Mouse (Mus musculus): ENCODE results near the gene Vps52. TPM values are rescaled to one million over a fixed set of nuclear protein-coding genes. Genes with fewer than 3 reads are reported as not detected.

The Vps52 gene
- polyA plus RNA-seq, 1 experiment from 2014 or later = 51.3 TPM

DNA sequence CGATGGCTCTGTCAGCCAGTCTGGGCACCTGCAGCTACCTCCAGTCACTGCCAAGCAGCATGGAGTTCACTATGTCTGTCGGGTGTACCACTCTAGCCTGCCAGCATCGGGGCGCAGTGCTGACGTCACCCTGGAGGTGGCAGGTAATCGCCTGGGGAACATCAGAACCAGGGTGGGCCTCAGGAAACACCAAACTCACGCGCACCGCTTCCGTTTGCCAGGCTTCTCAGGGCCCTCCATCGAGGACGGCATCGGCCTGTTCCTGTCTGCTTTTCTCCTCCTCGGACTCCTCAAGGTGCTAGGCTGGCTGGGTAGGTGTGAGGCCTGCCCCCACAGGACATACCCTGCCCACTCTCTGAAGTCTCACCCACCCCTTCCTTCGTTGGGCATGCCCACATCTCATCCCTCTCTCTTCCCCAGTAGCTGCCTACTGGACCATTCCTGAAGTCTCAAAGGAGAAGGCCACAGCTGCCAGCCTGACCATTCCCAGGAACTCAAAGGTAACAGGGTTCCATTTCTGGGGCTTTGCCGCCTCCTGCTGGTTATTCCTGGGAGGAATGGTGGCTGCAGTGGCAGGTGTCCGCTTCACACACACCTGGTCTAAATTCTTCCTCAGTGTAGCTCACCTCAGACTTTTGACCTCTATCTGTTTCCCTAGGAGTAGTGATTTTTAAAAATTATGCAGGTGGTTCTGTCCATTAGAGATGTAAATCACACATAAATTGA, 29.2 kb upstream of the Vps52 start:
- 73% methylated on average over 17 of the region's 17 CpGs for WGBS
- peak overlapping the region; percentile 14; the same call in 1 of the 2 replicates for H3K4me3 ChIP-seq
- H3K27me3 ChIP-seq (ENCODE audit: poor library complexity, severe bottlenecking) = peaks cover 3% of the 10 kb centered on the region; the same call in 1 of the 2 replicates
- H3K27ac ChIP-seq = no peak overlapping the region
- no peaks in the 10 kb centered on the region for H3K9me3 ChIP-seq
- peaks cover 37% of the 10 kb centered on the region for H3K4me1 ChIP-seq
- peaks cover 28% of the 10 kb centered on the region for H3K36me3 ChIP-seq (replicated peaks)
- DNase-seq (ENCODE audit: extremely low spot score, low spot score) = no peak

DNA sequence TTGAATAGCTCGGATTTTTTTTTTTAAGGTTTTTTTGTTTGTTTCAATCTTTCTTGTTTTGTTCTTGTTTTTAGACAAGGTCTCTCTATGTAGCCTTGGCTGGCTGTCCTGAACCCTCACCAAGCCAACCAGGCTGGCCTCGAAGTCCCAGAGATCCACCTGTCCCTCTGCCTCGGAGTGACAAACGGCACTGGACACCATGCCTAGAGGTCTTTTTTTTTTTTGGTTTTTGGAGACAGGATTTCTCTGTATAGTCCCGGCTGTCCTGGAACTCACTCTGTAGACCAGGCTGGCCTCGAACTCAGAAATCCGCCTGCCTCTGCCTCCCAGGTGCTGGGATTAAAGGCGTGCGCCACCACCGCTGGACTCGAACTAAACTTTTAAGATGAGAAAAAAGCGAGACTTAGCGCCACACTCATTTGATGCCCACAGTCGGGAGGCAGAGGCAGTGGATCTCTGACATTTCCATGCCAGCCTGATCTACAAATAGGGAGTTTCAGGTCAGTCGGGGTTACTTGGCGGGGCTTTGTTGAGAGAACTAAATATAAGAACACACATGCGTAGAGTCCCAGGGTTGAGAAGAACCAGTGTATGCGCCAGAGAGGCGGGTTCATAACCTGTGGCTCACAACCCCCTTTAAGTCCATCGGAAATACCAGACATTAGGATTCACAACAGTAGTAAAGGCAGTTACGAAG, 27.2 kb upstream of the Vps52 start:
- WGBS = 68% methylated on average over 21 of the region's 21 CpGs
- Histone ChIP-seq H3K27me3 (ENCODE audit: poor library complexity, severe bottlenecking) (peaks cover 4% of the 10 kb centered on the region; the same call in 1 of the 2 replicates), H3K27ac (peak overlapping the region; percentile 92), H3K9me3 (no peaks in the 10 kb centered on the region), H3K4me1 (peaks cover 51% of the 10 kb centered on the region), H3K36me3 (replicated peaks) (peaks cover 44% of the 10 kb centered on the region), H3K4me3 (peak overlapping the region; percentile 98)
- DNase-seq (ENCODE audit: extremely low spot score, low spot score) = no peak

DNA sequence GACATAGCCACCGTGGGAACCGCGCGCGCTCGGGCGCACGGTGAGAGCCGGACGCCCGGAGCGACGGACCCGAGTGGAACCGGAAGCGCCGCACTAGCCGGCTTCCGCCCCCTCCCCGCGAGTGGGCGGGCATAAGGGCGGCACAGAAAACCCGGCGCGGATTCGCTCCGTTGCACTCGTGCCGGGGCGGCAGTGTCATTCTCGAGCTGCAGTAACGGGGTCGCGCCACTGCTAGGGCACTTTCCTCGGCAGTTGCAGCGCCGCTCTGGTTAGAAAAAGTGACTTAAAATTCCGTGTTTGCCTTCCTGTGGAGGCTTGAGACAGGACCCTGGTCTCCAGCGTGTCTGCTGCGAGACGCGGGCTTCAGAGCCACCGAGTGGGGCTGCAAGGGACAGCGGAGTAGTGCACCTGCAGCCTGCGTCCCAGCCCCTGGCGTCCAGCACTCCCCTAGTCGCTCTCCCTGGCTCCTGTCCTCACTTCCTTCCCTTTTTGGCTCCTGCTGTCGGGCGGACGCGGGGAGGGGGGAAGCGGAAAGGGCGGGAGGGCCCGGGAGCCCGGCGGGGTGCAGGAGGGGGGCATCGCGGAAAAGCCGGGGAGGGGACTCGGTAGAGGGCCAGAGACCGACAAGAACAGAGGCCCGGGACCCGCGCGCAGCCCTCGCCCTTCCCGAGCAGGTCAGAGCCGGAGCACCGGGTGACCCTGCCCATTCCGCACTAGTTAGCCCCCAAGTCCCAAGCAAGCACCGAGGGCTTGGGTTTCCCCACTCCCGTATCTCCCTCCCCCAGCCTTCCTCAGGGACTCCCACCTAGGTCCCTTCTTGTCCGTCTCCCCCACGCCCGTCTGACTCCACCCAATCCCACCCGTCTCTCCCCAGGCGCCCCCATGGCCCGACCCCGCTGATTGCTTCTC, 26.0 kb upstream of the Vps52 start, which contains the start of gene Rgl2:
TSS of gene Rgl2 (plus strand) at position 173 of the 909 bp plus-strand sequence.
- no peaks in the 10 kb centered on the region for H3K9me3 ChIP-seq
- peak; percentile 93 for DNase-seq (ENCODE audit: extremely low spot score, low spot score)
- peak within 1 kb of the TSS; percentile 92 for H3K27ac ChIP-seq
- peaks cover 56% of the 10 kb centered on the region for H3K36me3 ChIP-seq (replicated peaks)
- H3K4me1 ChIP-seq = peaks cover 51% of the 10 kb centered on the region
- peak within 1 kb of the TSS; percentile 98 for H3K4me3 ChIP-seq
- under 1% methylated on average over 80 of the region's 80 CpGs for WGBS
- H3K27me3 ChIP-seq (ENCODE audit: poor library complexity, severe bottlenecking) = peaks cover 4% of the 10 kb centered on the region; the same call in 1 of the 2 replicates

DNA sequence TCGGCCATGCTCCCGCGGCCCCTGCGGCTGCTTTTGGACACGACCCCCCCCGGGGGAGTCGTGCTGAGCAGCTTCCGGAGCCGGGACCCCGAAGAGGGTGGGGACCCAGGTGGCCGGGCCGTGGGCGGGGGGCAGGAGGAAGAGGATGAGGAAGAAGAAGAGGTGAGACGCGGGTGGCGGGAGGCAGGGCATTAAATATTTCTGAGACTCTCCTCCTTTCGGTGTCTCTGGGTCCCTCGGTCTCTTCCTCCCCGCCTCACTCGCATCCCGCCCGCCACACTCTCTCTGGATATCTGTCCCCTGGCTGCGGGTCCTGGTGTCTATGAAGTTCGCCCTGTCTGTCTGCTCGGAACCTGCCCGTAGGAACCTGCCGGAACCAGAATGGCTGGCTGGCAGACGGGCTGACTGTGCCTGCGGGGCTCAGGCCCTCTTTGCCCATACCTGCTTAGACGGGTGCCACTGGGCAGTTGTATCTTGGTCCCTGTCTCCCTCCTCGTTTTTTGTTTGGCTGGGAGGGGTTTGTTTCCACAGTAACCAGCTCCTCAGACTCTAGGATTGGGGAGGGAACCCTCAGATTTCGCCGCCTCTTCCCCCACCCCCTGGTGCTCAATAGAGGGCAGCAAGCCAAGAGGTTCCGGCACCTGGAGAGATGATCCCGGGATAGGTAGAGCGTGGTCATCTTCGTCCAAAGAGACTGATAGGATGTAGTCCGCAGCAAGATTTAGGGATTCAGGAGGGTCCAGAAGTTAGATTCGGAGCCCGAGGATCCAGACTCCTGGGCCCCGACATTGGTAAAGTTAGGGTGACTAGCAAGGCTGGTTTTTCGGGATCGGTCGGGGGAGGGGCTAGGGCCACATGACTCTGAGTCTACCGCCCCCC, 25.1 kb upstream of the Vps52 start:
- Histone ChIP-seq H3K9me3 (no peaks in the 10 kb centered on the region), H3K4me1 (peaks cover 49% of the 10 kb centered on the region), H3K36me3 (replicated peaks) (peaks cover 57% of the 10 kb centered on the region), H3K4me3 (peak overlapping the region; percentile 98), H3K27ac (peak overlapping the region; percentile 92), H3K27me3 (ENCODE audit: poor library complexity, severe bottlenecking) (peaks cover 4% of the 10 kb centered on the region; the same call in 1 of the 2 replicates)
- WGBS = under 1% methylated on average over 45 of the region's 45 CpGs
- DNase-seq (ENCODE audit: extremely low spot score, low spot score) = no peak

DNA sequence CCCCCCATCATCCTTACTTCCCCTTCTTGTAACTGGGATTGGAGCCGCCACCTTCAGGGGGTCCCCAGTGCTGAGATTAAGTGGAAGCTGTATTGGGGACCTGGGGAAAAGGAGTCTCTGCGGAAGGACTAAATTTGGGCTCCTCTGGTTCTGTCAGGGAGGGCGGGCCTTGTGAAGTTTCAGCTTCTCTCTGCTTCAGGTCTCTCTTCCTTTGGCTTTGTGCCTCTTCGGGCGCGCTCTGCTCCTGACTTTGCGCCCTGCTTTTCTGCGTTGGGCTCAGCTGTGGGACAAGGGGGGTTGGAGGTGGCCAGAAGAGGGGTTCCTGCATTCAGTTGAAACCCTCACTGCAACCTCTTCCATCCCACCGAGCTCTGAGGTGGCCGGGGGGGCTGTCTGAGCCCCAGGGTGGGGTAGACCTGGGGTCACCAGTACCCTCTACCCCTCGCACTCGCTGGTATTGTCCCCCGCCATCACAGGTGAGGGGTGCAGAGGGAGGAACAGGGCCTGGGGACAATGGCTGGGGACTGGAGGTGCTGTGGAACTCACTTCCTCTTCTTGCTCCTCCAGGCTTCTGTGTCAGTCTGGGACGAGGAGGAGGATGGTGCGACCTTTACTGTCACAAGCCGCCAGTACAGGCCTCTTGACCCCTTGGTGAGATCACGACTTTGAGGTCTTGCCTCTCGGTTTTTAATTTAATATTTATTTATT, 24.3 kb upstream of the Vps52 start:
- WGBS = 33% methylated on average over 18 of the region's 18 CpGs
- H3K27ac ChIP-seq = peak overlapping the region; percentile 92
- peaks cover 57% of the 10 kb centered on the region for H3K36me3 ChIP-seq (replicated peaks)

GRCm38 (mm10) chr17:33931947-33932346, 23.7 kb upstream of the Vps52 start:
- Histone ChIP-seq H3K36me3 (replicated peaks) (peaks cover 57% of the 10 kb centered on the region), H3K4me1 (peaks cover 48% of the 10 kb centered on the region), H3K4me3 (peak overlapping the region; percentile 23), H3K27me3 (ENCODE audit: poor library complexity, severe bottlenecking) (peaks cover 4% of the 10 kb centered on the region; the same call in 1 of the 2 replicates), H3K27ac (no peak overlapping the region), H3K9me3 (no peaks in the 10 kb centered on the region)
- DNase-seq (ENCODE audit: extremely low spot score, low spot score) = no peak
- 93% methylated on average over 11 of the region's 11 CpGs for WGBS

More for the DNA sequence above, 24.3 kb upstream of the Vps52 start:
- peaks cover 48% of the 10 kb centered on the region for H3K4me1 ChIP-seq
- peaks cover 4% of the 10 kb centered on the region; the same call in 1 of the 2 replicates for H3K27me3 ChIP-seq (ENCODE audit: poor library complexity, severe bottlenecking)
- peak overlapping the region; percentile 98 for H3K4me3 ChIP-seq
- no peak for DNase-seq (ENCODE audit: extremely low spot score, low spot score)
- no peaks in the 10 kb centered on the region for H3K9me3 ChIP-seq

DNA sequence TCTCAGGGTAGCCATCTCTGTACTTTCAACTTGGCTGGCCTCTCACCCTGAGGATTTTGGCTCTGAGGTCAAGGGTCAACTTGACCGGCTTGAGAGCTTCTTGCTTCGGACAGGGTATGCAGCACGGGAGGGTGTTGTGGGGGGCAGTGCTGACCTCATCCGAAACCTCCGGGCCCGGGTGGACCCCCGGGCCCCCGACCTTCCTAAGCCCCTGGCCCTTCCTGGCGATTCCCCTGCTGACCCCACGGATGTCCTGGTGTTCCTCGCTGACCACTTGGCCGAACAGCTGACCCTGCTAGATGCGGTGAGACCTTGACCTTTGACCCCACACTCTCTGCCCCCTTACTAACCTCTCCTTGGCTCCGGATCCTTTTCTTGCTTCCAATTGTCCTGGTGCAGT, 23.2 kb upstream of the Vps52 start:
- H3K4me3 ChIP-seq = peak overlapping the region; percentile 23
- 92% methylated on average over 14 of the region's 14 CpGs for WGBS
- peaks cover 4% of the 10 kb centered on the region; the same call in 1 of the 2 replicates for H3K27me3 ChIP-seq (ENCODE audit: poor library complexity, severe bottlenecking)
- peaks cover 48% of the 10 kb centered on the region for H3K4me1 ChIP-seq
- no peak for DNase-seq (ENCODE audit: extremely low spot score, low spot score)
- H3K36me3 ChIP-seq (replicated peaks) = peaks cover 60% of the 10 kb centered on the region
- H3K27ac ChIP-seq = no peak overlapping the region
- no peaks in the 10 kb centered on the region for H3K9me3 ChIP-seq

DNA sequence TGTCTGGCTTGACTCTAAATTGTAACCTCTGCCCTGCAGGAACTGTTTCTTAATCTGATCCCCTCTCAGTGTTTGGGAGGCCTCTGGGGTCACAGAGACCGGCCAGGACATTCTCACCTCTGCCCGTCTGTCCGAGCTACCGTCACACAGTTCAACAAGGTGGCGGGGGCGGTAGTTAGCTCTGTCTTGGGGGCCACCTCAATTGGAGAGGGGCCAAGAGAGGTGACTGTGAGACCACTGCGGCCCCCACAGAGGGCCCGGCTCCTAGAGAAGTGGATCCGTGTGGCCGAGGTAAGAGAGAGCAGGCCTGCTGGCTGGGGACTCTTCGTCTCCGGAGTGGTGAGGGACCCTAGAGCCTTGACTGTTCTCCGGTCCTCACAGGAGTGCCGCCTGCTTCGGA, 22.6 kb upstream of the Vps52 start:
- no peak for DNase-seq (ENCODE audit: extremely low spot score, low spot score)
- 91% methylated on average over 15 of the region's 15 CpGs for WGBS
- Histone ChIP-seq H3K4me3 (peak overlapping the region; percentile 23), H3K36me3 (replicated peaks) (peaks cover 60% of the 10 kb centered on the region), H3K27ac (no peak overlapping the region), H3K9me3 (no peaks in the 10 kb centered on the region), H3K4me1 (peaks cover 43% of the 10 kb centered on the region), H3K27me3 (ENCODE audit: poor library complexity, severe bottlenecking) (peaks cover 4% of the 10 kb centered on the region; the same call in 1 of the 2 replicates)

GRCm38 (mm10) chr17:33935422-33936055, 20.1 kb upstream of the Vps52 start:
- Histone ChIP-seq H3K4me3 (peak overlapping the region; percentile 5; the same call in 1 of the 2 replicates), H3K27me3 (ENCODE audit: poor library complexity, severe bottlenecking) (peaks cover 4% of the 10 kb centered on the region; the same call in 1 of the 2 replicates), H3K27ac (no peak overlapping the region), H3K4me1 (peaks cover 36% of the 10 kb centered on the region), H3K36me3 (replicated peaks) (peaks cover 71% of the 10 kb centered on the region), H3K9me3 (no peaks in the 10 kb centered on the region)
- 87% methylated on average over 21 of the region's 21 CpGs for WGBS
- DNase-seq (ENCODE audit: extremely low spot score, low spot score) = no peak

- peak overlapping the region; percentile 12; the same call in 1 of the 2 replicates for H3K4me3 ChIP-seq
- H3K36me3 ChIP-seq (replicated peaks) = peaks cover 72% of the 10 kb centered on the region
- 87% methylated on average over 15 of the region's 15 CpGs for WGBS
Measured at GRCm38 (mm10) chr17:33936993-33937392, 18.6 kb upstream of the Vps52 start.

GRCm38 (mm10) chr17:33938783-33939182, 16.8 kb upstream of the Vps52 start:
- Histone ChIP-seq H3K36me3 (replicated peaks) (peaks cover 72% of the 10 kb centered on the region), H3K4me3 (peak overlapping the region; percentile 96), H3K27ac (no peak overlapping the region)

More at GRCm38 (mm10) chr17:33936993-33937392, 18.6 kb upstream of the Vps52 start:
- DNase-seq (ENCODE audit: extremely low spot score, low spot score) = no peak
- Histone ChIP-seq H3K4me1 (peaks cover 35% of the 10 kb centered on the region), H3K27me3 (ENCODE audit: poor library complexity, severe bottlenecking) (no peaks in the 10 kb centered on the region), H3K9me3 (no peaks in the 10 kb centered on the region), H3K27ac (no peak overlapping the region)

More at GRCm38 (mm10) chr17:33938783-33939182, 16.8 kb upstream of the Vps52 start:
- WGBS = 83% methylated on average over 11 of the region's 11 CpGs
- no peak for DNase-seq (ENCODE audit: extremely low spot score, low spot score)
- no peaks in the 10 kb centered on the region for H3K27me3 ChIP-seq (ENCODE audit: poor library complexity, severe bottlenecking)
- H3K4me1 ChIP-seq = peaks cover 26% of the 10 kb centered on the region
- H3K9me3 ChIP-seq = no peaks in the 10 kb centered on the region
